Mouse (Mus musculus) heart, embryonic 13.5 days (tissue): Measurements from ENCODE around the gene Mon2. TPM values are rescaled to one million over a fixed set of nuclear protein-coding genes. Genes with fewer than 3 reads are reported as not detected.

Source experiments
- ATAC-seq: fragments of 200-750 bp; cut with Nextera tagmentation; 2 replicates; pipeline ENCODE4 v1.8.0; 2017; ENCODE audit warnings: moderate TSS enrichment; ENCODE audit not compliant: insufficient number of reproducible peaks, low FRiP score, low TSS enrichment; ENCODE audit errors: extremely low read depth
- H3K27ac ChIP-seq: fragments of 300-500 bp; sonication (generic); replicated peaks from 2 replicates; pipeline ENCODE4 v1.5.1; 2015; ENCODE audit warnings: moderate library complexity, mild to moderate bottlenecking, inconsistent platforms
- H3K27me3 ChIP-seq: fragments of 300-500 bp; sonication (generic); replicated peaks from 2 replicates; pipeline ENCODE4 v1.6.1; 2015; ENCODE audit warnings: mild to moderate bottlenecking, inconsistent platforms
- H3K36me3 ChIP-seq: fragments of 300-500 bp; sonication (generic); 2 replicates; pipeline ENCODE4 v1.6.1; 2015; ENCODE audit warnings: mild to moderate bottlenecking, inconsistent platforms
- H3K4me1 ChIP-seq: fragments of 300-500 bp; sonication (generic); 2 replicates; pipeline ENCODE4 v1.6.1; 2015; ENCODE audit warnings: inconsistent platforms
- H3K4me2 ChIP-seq: fragments of 300-500 bp; sonication (generic); 2 replicates; pipeline ENCODE4 v1.6.1; 2015; ENCODE audit warnings: inconsistent platforms, mild to moderate bottlenecking, moderate library complexity
- H3K4me3 ChIP-seq: fragments of 300-500 bp; sonication (generic); 2 replicates; pipeline ENCODE4 v1.5.1; 2015; ENCODE audit warnings: moderate library complexity, mild to moderate bottlenecking, inconsistent platforms
- H3K9ac ChIP-seq: fragments of 300-500 bp; sonication (generic); 2 replicates; pipeline ENCODE4 v1.6.1; 2015; ENCODE audit warnings: inconsistent platforms, mild to moderate bottlenecking, moderate library complexity
- H3K9me3 ChIP-seq: fragments of 300-500 bp; sonication (generic); 2 replicates; pipeline ENCODE4 v1.6.1; 2016; ENCODE audit warnings: inconsistent platforms
- WGBS: fragments of 180-500 bp; shearing (Covaris S2); methylation state at CpG from one replicate; pipeline ENCODE4 v1.1.7; 2015; ENCODE audit warnings: mixed read lengths; 5-methylcytosine and 5-hydroxymethylcytosine counted together
- polyA plus RNA-seq: library from polyadenylated mRNA; unstranded; fragments of >200 nt; fragmentation: Nextera tagmentation; extraction: Ambion mirVana; gene quantifications from 2 replicates; pipeline ENCODE4 v1.2.1, GENCODE M21; 2015

Mon2 gene
- polyA plus RNA-seq, 1 experiment from 2014 or later = 21.0 TPM

DNA sequence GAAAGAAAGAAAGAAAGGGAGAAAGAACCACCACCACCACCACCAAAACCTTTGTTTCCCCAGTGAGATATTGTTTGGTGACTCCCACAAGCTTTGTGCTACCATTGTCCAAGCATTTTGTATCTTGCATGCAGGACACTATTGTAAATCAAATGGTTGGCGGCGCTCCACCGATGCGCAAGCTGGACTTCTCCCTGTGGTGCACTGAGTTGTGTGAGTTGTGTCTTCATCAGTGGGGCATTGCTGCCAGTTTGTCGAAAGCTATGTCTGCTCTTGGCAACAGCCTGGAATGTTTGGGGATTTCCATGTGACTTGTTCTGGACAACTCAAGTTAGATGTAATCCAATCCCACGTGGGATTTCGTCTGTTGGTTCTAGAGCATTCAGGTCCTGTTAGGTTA lies 18.2 kb upstream of the Mon2 start:
- Histone ChIP-seq H3K4me2 (no peak overlapping the region), H3K9ac (no peak overlapping the region), H3K27me3 (peaks cover 12% of the 10 kb centered on the region), H3K27ac (no peak overlapping the region), H3K4me3 (no peak overlapping the region), H3K36me3 (no peaks in the 10 kb centered on the region), H3K9me3 (no peaks in the 10 kb centered on the region), H3K4me1 (peaks cover 2% of the 10 kb centered on the region; the same call in 1 of the 2 replicates)
- 82% methylated on average over 7 of the region's 7 CpGs for WGBS
- no peak for ATAC-seq

DNA sequence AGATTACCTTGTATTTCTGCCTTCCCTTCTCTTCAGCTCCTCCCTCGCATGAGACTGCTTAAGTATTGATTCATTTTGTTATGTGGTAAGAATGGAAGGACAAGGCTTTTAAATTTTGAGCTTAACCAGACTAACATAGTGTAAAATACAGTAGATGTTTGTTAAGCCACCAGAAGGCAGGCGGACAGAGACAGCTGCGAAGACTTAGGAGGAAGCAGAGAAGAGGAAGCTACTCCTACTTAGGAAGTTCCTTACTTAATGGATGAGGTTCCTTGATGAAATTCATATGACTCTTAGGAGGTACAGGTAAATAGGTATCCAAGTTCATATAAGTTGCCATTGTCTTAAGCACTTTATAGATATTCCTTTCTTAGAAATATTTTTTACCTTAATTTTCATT lies 16.3 kb upstream of the Mon2 start:
- 55% methylated on average over 3 of the region's 3 CpGs for WGBS

DNA sequence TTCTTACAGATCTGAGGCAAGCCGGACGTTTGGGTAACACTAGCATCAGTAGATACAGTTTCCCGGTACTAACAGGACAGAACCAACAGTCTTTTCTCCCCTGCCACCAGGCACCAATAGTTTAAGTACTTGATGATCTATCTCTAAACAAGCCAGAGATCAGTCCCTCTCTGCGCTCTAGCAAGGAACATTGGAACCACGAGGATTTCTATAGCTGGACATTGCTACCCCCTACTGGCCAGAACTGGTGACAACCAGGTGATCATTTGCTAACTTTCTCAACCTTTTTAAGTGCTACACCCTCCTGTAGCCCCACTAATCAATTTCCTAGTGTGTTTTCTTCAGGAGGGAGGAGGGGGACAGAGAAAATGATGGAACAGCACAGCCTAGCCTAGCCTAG lies 15.4 kb upstream of the Mon2 start:
- no peak for ATAC-seq
- no peak overlapping the region for H3K27ac ChIP-seq
- no peak overlapping the region for H3K4me3 ChIP-seq
- no peak overlapping the region for H3K9ac ChIP-seq
- no peak overlapping the region for H3K4me2 ChIP-seq
- H3K36me3 ChIP-seq = no peaks in the 10 kb centered on the region
- H3K27me3 ChIP-seq = peaks cover 12% of the 10 kb centered on the region
- H3K9me3 ChIP-seq = no peaks in the 10 kb centered on the region
- no peaks in the 10 kb centered on the region for H3K4me1 ChIP-seq
- WGBS = 27% methylated on average over 5 of the region's 5 CpGs

More for the DNA sequence above, 16.3 kb upstream of the Mon2 start:
- no peak overlapping the region for H3K4me2 ChIP-seq
- peaks cover 12% of the 10 kb centered on the region for H3K27me3 ChIP-seq
- no peaks in the 10 kb centered on the region for H3K9me3 ChIP-seq
- ATAC-seq = no peak
- H3K4me1 ChIP-seq = no peaks in the 10 kb centered on the region
- no peak overlapping the region for H3K4me3 ChIP-seq
- H3K36me3 ChIP-seq = no peaks in the 10 kb centered on the region
- no peak overlapping the region for H3K9ac ChIP-seq
- H3K27ac ChIP-seq = no peak overlapping the region

DNA sequence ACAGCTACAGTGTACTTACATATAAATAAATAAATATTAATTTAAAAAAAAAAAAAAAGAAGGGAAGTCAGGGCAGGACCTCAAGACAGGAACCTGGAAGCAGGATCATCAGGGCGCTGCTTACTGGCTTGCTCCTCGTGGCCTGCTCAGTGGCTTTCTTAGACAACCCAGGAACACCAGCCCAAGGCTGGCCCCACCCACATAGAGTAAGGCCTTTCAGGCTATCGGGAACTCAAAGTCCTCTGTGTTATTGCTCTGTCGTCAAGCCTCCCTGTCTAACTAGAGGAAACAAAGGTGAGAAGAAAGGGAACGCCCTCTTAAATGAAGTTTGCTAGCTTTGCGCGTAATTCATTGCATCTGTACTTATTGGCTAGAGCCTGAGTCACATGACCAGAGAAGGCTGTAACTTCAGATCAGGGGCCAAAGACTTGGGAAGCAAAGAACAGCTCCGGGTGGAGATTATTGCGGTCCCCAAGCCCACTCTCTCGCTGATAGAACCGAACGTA lies 13.2 kb upstream of the Mon2 start:
- H3K4me1 ChIP-seq = no peaks in the 10 kb centered on the region
- H3K9ac ChIP-seq = no peak overlapping the region
- peaks cover 12% of the 10 kb centered on the region for H3K27me3 ChIP-seq
- H3K4me3 ChIP-seq = no peak overlapping the region
- WGBS = 76% methylated on average over 12 of the region's 12 CpGs
- H3K36me3 ChIP-seq = no peaks in the 10 kb centered on the region
- no peak overlapping the region for H3K27ac ChIP-seq
- peak overlapping the region; percentile 5 for H3K4me2 ChIP-seq
- H3K9me3 ChIP-seq = no peaks in the 10 kb centered on the region
- ATAC-seq = no peak

DNA sequence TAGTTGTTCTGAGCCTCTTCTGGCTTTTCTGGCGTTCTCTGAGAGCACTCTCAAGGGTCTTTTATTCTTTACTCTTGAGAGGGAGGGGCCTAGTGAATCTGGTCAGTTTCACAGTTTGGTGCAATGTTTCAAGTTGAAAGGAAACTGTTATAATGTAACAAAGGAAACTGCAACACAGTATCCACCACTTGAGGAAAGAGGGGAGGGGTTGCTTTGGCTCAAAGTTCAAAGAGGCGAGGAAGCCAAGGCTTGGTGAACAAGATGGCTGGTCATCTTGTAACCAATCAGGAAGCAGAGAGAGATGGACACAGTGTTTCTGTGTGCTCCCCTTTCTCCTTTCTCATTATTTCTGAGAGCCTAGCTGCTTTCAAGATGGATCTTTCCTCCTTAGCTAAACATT lies 10.5 kb upstream of the Mon2 start:
- H3K9ac ChIP-seq = no peak overlapping the region
- ATAC-seq = no peak
- H3K4me2 ChIP-seq = no peak overlapping the region
- no peaks in the 10 kb centered on the region for H3K27me3 ChIP-seq
- no peak overlapping the region for H3K4me3 ChIP-seq
- no peaks in the 10 kb centered on the region for H3K36me3 ChIP-seq
- no peak overlapping the region for H3K27ac ChIP-seq
- H3K4me1 ChIP-seq = no peaks in the 10 kb centered on the region
- no peaks in the 10 kb centered on the region for H3K9me3 ChIP-seq
- WGBS = 78% methylated on average over 2 of the region's 2 CpGs

DNA sequence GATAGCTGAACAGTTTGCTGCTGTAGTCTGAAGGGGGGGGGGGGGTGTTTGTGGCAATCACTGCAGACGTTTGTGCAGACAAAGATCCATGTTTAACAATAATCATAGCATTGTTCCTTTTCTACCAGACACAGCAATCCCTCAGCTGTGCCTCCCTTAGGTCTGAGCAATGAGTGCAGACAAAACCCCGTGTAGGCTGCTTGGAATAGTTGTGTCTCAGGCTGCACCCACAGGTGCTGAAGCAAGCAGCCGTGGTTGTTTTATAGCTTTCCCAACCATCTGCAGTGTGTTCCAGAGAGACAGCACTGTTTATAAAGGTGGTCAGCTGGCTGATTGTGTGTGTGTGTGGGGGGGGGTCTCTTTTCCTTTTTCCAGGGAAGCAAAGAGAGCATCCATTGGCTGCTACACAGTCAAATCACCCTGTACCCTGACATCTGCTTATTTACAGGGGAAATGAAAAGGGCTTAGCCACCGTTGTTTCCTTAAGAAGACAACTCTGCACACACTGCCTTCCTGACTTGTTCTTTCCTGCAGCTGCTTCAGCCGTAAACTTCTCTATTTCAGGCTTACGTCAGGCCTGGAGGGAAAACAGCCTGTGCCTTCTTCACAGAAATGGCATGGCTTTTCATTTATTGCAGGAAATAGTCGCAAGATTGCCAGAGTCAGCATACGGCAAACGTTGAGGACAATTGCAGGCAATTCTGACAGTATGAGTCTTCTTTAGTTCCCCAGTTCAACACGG lies 8.8 kb upstream of the Mon2 start:
- Histone ChIP-seq H3K9me3 (no peaks in the 10 kb centered on the region), H3K9ac (0 out of 2 replicates have a peak overlapping the region, but pooled peaks have one; percentile 14), H3K4me1 (no peaks in the 10 kb centered on the region), H3K27me3 (0 out of 2 replicates have a peak, but pooled peaks cover 2% of the 10 kb centered on the region), H3K4me3 (no peak overlapping the region), H3K27ac (no peak overlapping the region), H3K36me3 (no peaks in the 10 kb centered on the region), H3K4me2 (no peak overlapping the region)
- no peak for ATAC-seq
- 61% methylated on average over 10 of the region's 10 CpGs for WGBS

DNA sequence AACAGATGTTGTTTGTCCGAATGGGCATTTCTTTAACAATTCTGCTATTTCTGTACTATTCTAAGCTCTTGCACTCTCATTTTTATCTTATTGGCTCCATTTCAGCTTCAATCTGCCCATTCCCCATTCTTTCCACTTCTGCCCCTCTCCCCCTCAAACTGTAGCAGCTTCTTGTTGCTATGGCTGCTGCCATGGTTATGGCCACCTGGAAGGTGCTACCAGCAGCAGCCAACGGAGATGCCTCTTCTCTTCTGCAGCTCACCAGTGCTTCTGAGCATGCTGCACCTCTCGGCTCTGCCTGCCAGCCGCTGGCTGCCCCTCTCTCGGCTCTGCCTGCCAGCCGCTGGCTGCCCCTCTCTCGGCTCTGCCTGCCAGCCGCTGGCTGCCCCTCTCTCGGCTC lies 8.0 kb upstream of the Mon2 start:
- Histone ChIP-seq H3K27me3 (0 out of 2 replicates have a peak, but pooled peaks cover 5% of the 10 kb centered on the region), H3K4me3 (no peak overlapping the region), H3K36me3 (no peaks in the 10 kb centered on the region), H3K27ac (no peak overlapping the region), H3K4me1 (no peaks in the 10 kb centered on the region), H3K4me2 (no peak overlapping the region), H3K9me3 (no peaks in the 10 kb centered on the region), H3K9ac (no peak overlapping the region)
- ATAC-seq = no peak
- 55% methylated on average over 9 of the region's 9 CpGs for WGBS

DNA sequence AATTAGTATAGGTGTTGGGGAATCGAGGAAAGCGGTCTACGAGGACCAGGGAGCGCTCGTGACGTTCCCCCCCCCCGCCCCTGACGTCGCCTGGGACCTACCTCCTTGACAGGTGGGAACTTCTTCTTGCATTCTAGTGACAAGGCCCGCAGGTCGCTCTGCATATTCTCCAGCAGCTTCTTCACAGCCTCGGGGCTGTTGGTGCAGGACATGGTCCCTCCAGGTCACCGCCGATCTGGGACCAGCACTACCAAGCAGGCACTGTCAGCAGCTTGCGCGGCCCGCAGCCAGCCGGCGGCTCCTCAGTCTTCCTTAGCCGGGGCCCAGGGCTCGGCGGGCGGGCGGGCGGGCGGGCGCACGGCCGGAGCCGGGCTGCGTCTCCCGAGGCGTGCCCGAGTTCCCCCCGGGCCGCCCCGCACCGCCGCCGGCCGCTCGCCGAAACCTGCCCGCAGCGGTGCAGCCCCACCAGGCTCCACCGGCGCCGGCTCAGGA lies 508 bp downstream of the Mon2 start:
- Histone ChIP-seq H3K9me3 (no peaks in the 10 kb centered on the region), H3K9ac (peak overlapping the region; percentile 98), H3K36me3 (peaks cover 9% of the 10 kb centered on the region), H3K27me3 (0 out of 2 replicates have a peak, but pooled peaks cover 3% of the 10 kb centered on the region), H3K4me2 (peak overlapping the region; percentile 88), H3K4me3 (peak overlapping the region; percentile 97), H3K4me1 (peaks cover 35% of the 10 kb centered on the region), H3K27ac (peak overlapping the region; percentile 86)
- under 1% methylated on average over 48 of the region's 48 CpGs for WGBS
- ATAC-seq = peak; percentile 55

DNA sequence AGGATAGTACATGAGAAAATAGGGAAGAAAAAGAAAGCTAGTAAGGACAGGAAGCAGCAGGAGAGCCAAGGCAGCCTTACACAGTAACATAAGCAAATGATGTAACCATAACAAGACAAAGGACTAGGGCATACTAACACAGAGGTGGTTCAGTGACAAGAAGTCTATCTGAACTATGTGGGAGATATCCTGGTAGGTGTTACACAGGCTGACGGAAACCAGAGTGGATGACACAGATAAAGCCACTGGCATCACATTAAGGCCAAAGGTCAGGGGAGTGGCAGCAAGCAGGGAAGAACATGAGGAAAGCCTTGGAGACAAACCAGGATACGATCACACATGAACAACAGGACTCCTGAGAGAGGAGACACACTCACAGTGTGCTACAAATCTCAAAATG lies 4.3 kb downstream of the Mon2 start:
- Histone ChIP-seq H3K4me3 (no peak overlapping the region), H3K27ac (peak overlapping the region; percentile 61), H3K4me1 (peaks cover 33% of the 10 kb centered on the region), H3K4me2 (peak overlapping the region; percentile 22), H3K9me3 (no peaks in the 10 kb centered on the region), H3K9ac (no peak overlapping the region; the same call in 1 of the 2 replicates), H3K36me3 (peaks cover 27% of the 10 kb centered on the region), H3K27me3 (no peaks in the 10 kb centered on the region)
- no peak for ATAC-seq
- 25% methylated on average over 2 of the region's 2 CpGs for WGBS

DNA sequence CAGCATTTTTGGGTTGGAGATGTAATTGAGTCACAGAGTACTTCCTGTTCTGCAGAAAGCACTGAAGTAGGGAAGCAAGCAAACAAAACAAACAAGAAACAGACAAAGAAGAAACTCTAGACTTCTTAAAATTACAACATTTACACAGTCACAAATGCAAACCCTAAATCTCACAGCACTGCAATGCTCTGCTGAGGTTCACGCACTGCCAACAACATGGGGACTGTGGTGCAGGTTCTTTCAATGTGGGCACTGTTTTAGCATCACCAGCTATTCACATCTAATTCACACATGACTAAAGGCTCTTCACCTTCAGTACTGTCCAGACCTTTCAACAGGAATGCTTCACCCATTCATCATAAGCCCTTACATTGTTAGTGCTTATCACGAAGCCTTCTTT lies 13.3 kb downstream of the Mon2 start:
- no peak for ATAC-seq
- H3K4me1 ChIP-seq = peaks cover 39% of the 10 kb centered on the region
- H3K9ac ChIP-seq = no peak overlapping the region
- WGBS = 68% methylated on average over 2 of the region's 2 CpGs
- H3K4me2 ChIP-seq = peak overlapping the region; percentile 1; the same call in 1 of the 2 replicates
- H3K9me3 ChIP-seq = no peaks in the 10 kb centered on the region
- H3K27me3 ChIP-seq = no peaks in the 10 kb centered on the region
- H3K36me3 ChIP-seq = peaks cover 7% of the 10 kb centered on the region
- H3K27ac ChIP-seq = peak overlapping the region; percentile 72
- no peak overlapping the region for H3K4me3 ChIP-seq

DNA sequence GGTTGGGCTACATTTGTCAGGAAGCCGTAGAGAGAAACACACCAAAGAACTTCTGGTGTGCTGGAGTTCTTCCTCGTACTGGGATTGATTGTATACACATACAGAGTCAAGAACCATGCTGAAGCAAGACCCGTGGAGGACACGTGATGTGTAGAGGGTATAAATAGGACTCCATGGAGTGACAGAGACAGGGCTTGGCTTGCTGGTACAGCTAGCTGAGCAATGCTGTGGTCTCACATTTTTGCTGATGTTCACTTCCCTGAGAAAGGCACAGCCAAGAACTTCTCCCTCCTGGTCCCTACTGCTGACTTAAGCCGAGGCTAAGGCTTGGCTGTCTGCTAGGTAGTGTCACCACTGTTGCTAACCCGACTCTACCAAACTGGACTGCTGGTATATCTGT lies 15.5 kb downstream of the Mon2 start:
- no peak; the same call in 1 of the 2 replicates for ATAC-seq
- Histone ChIP-seq H3K4me1 (peaks cover 46% of the 10 kb centered on the region), H3K9me3 (no peaks in the 10 kb centered on the region), H3K36me3 (peaks cover 12% of the 10 kb centered on the region), H3K9ac (no peak overlapping the region), H3K27me3 (no peaks in the 10 kb centered on the region), H3K4me2 (peak overlapping the region; percentile 35), H3K27ac (peak overlapping the region; percentile 83), H3K4me3 (no peak overlapping the region)
- 60% methylated on average over 6 of the region's 6 CpGs for WGBS

DNA sequence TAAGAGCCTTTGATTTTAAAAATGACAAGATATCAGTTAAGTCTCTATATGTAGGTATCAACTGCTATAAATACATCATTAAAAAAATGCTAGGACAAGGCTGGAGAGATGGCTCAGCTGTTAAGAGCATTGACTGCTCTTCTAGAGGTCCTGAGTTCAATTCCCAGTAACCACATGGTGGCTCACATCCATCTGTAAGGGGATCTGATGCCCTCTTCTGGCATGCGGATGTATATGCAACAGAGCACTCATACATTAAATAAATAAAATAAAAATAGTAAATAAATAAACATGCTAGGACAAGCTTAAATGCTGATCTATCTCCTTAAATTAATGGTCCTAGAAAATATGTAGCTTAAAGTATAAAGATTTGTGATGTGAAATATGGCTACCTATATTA lies 19.2 kb downstream of the Mon2 start:
- ATAC-seq = no peak
- whole genome bisulfite sequencing = 83% methylated on average over 1 of the region's 1 CpGs

More for the DNA sequence above, 19.2 kb downstream of the Mon2 start:
- Histone ChIP-seq H3K4me2 (no peak overlapping the region), H3K27me3 (no peaks in the 10 kb centered on the region), H3K9ac (no peak overlapping the region), H3K4me3 (no peak overlapping the region), H3K9me3 (no peaks in the 10 kb centered on the region), H3K36me3 (peaks cover 12% of the 10 kb centered on the region), H3K4me1 (peaks cover 56% of the 10 kb centered on the region), H3K27ac (no peak overlapping the region)
